Mouse (Mus musculus): ENCODE results near the gene Krt7.
A peak's percentile ranks its signal among the peaks of the same experiment; 100 is the strongest.

Gene Krt7

GRCm38 (mm10) chr15:101446572-101446971 lies 35.7 kb downstream of the Krt7 start:
- DNase-seq (ENCODE audit: low read depth) = no peak

- DNase-seq (ENCODE audit: low read depth) = no peak
Observed at GRCm38 (mm10) chr15:101447444-101447843, 36.6 kb downstream of the Krt7 start, which contains the start of gene Krt88. Krt88 (plus strand) TSS chr15:101447744.

- peak; percentile 72 for DNase-seq (ENCODE audit: low read depth)
Observed at GRCm38 (mm10) chr15:101453093-101453736, 42.4 kb downstream of the Krt7 start.

- DNase-seq (ENCODE audit: low read depth) = peak; percentile 62
Observed at GRCm38 (mm10) chr15:101454774-101455173, 43.9 kb downstream of the Krt7 start.

GRCm38 (mm10) chr15:101455292-101455691 lies 44.4 kb downstream of the Krt7 start:
- peak; percentile 93 for DNase-seq (ENCODE audit: low read depth)

- peak; percentile 65 for DNase-seq (ENCODE audit: low read depth)
Observed at GRCm38 (mm10) chr15:101455891-101456290, 45.0 kb downstream of the Krt7 start.

GRCm38 (mm10) chr15:101458361-101458930 lies 47.6 kb downstream of the Krt7 start:
- peak; percentile 94 for DNase-seq (ENCODE audit: low read depth)

GRCm38 (mm10) chr15:101459283-101459682 lies 48.4 kb downstream of the Krt7 start:
- peak; percentile 72 for DNase-seq (ENCODE audit: low read depth)

GRCm38 (mm10) chr15:101463651-101464050 lies 52.8 kb downstream of the Krt7 start, which contains the start of gene Krt81:
Krt81 (minus strand) TSS chr15:101463751.
- no peak for DNase-seq (ENCODE audit: low read depth)

GRCm38 (mm10) chr15:101469093-101469492 lies 58.2 kb downstream of the Krt7 start:
- DNase-seq (ENCODE audit: low read depth) = no peak

GRCm38 (mm10) chr15:101472952-101473528 lies 62.2 kb downstream of the Krt7 start, which contains the start of gene Krt86:
Krt86 (plus strand) TSS chr15:101473478.
- DNase-seq (ENCODE audit: low read depth) = peak; percentile 93

GRCm38 (mm10) chr15:101479007-101479665 lies 68.3 kb downstream of the Krt7 start:
- no peak for DNase-seq (ENCODE audit: low read depth)

GRCm38 (mm10) chr15:101479666-101480060 lies 68.8 kb downstream of the Krt7 start:
- DNase-seq (ENCODE audit: low read depth) = no peak

Data from NIH3T3 (cell line).